Mouse (Mus musculus): Measurements from ENCODE around the gene Stk10.

DNA sequence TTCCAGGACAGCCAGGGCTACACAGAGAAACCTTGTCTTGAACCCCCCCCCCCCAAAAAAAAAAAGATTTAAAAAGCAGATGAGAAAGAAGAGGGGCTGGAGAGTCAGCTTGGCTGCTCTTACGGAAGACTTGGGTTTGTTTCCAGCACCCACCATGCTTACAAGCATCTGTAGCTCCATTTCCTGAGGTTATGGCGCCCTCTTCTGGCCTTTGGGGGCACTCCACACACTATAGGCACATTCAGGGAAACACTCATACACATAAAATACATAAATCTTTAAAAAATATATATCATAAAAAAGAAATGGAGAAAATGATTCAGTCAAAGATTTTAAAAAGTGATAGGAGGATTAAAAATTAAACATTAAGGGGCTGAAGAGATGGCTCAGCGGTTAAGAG lies 100.4 kb downstream of the Stk10 start:
- peak; percentile 33; the same call in 1 of the 2 replicates for TF ChIP-seq CTCF (conservative IDR thresholded peaks at IDR 0.05; ENCODE audit: insufficient read depth, insufficient read length, low read depth, low read length)
- no peak for TF ChIP-seq POLR2A (IDR thresholded peaks at IDR 0.05; ENCODE audit: low read depth, low read length)
